Mouse (Mus musculus): ENCODE data around the gene Heg1. TPM values are rescaled to one million over a fixed set of nuclear protein-coding genes. Genes with fewer than 3 reads are reported as not detected.

Gene Heg1
- polyA plus RNA-seq, 1 experiment from 2014 or later, result 22.9 TPM

DNA sequence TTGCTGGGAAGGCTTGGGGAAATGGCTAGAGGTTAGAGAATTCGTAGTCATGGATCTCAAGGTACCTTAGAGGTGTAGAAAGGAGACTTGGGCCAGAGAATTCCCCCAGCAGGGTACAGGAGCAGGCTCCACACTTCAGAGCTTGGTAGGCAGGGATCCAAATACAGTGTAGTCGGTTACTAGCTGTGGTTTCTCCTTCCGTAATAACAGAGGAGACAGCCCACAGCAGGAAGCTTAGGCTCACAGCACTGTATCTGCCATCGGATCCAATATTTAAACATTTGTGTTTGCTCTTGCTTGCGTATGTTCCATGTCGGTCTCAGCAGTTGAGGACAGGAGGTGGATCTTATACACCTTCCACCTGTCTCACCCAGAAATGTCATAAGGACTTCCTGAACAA lies 111.7 kb downstream of the Heg1 start:
- Histone ChIP-seq H3K4me1 (ENCODE audit: control insufficient read depth, insufficient read depth, low read length) (no peaks in the 10 kb centered on the region), H3K27me3 (ENCODE audit: control insufficient read depth, insufficient read depth, low read length) (no peaks in the 10 kb centered on the region), H3K4me2 (replicated peaks; ENCODE audit: low read depth, low read length) (no peak overlapping the region), H3K27ac (ENCODE audit: low read length) (no peak overlapping the region), H3K9ac (replicated peaks; ENCODE audit: low read depth, low read length) (no peak overlapping the region), H3K4me3 (ENCODE audit: low read depth, low read length) (no peak overlapping the region), H3K9me3 (ENCODE audit: control insufficient read depth, low read depth, low read length) (no peaks in the 10 kb centered on the region), H3K36me3 (ENCODE audit: control insufficient read depth, insufficient read depth, low read length) (no peaks in the 10 kb centered on the region)
- no peak for ATAC-seq (ENCODE audit: insufficient number of reproducible peaks, insufficient read depth, low FRiP score, low read depth)
- 64% methylated on average over 6 of the region's 6 CpGs for WGBS

DNA sequence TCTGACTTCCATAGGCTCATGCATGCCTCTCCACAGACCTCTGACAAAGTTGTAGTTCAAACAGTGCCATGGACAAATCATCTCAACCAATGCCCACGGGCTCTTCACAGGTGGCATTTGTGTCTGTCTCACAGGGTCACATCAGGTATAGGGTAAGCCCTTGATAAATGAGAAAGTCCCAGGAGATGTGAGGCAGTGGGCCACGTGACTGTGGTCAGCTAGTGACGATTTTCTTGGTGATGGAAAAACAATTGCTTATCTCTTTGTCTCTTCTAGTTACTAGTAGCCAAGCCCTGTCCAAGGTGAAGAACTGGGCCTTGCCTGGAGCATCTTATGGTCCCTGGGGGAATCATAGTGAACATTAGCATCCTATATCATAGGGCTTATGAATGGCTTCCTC lies 112.6 kb downstream of the Heg1 start:
- Histone ChIP-seq H3K9me3 (ENCODE audit: control insufficient read depth, low read depth, low read length) (no peaks in the 10 kb centered on the region), H3K27me3 (ENCODE audit: control insufficient read depth, insufficient read depth, low read length) (no peaks in the 10 kb centered on the region), H3K4me3 (ENCODE audit: low read depth, low read length) (no peak overlapping the region), H3K36me3 (ENCODE audit: control insufficient read depth, insufficient read depth, low read length) (no peaks in the 10 kb centered on the region), H3K27ac (ENCODE audit: low read length) (no peak overlapping the region), H3K9ac (replicated peaks; ENCODE audit: low read depth, low read length) (no peak overlapping the region), H3K4me2 (replicated peaks; ENCODE audit: low read depth, low read length) (no peak overlapping the region), H3K4me1 (ENCODE audit: control insufficient read depth, insufficient read depth, low read length) (no peaks in the 10 kb centered on the region)
- 87% methylated on average over 3 of the region's 3 CpGs for WGBS
- no peak for ATAC-seq (ENCODE audit: insufficient number of reproducible peaks, insufficient read depth, low FRiP score, low read depth)

DNA sequence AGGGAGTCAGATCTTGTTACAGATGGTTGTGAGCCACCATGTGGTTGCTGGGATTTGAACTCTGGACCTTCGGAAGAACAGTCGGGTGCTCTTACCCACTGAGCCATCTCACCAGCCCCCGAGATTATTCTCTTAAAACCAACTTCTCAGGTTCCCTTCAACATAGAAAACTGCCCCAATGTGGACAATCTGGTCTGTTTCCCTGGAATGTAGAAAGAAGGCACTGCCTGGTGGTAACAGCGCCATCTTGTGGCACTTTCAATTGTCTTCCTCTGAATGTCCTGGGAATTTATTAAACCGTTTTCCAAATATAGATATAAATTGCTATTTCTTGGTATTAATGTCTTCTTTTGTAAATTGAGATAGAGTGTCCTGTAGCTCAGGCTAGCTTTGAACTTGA lies 113.7 kb downstream of the Heg1 start:
- no peak overlapping the region for H3K27ac ChIP-seq (ENCODE audit: low read length)
- H3K9me3 ChIP-seq (ENCODE audit: control insufficient read depth, low read depth, low read length), result no peaks in the 10 kb centered on the region
- H3K4me2 ChIP-seq (replicated peaks; ENCODE audit: low read depth, low read length), result no peak overlapping the region
- no peaks in the 10 kb centered on the region for H3K4me1 ChIP-seq (ENCODE audit: control insufficient read depth, insufficient read depth, low read length)
- no peaks in the 10 kb centered on the region for H3K36me3 ChIP-seq (ENCODE audit: control insufficient read depth, insufficient read depth, low read length)
- 50% methylated on average over 5 of the region's 5 CpGs for WGBS
- no peaks in the 10 kb centered on the region for H3K27me3 ChIP-seq (ENCODE audit: control insufficient read depth, insufficient read depth, low read length)
- H3K4me3 ChIP-seq (ENCODE audit: low read depth, low read length), result no peak overlapping the region
- no peak for ATAC-seq (ENCODE audit: insufficient number of reproducible peaks, insufficient read depth, low FRiP score, low read depth)
- H3K9ac ChIP-seq (replicated peaks; ENCODE audit: low read depth, low read length), result no peak overlapping the region

DNA sequence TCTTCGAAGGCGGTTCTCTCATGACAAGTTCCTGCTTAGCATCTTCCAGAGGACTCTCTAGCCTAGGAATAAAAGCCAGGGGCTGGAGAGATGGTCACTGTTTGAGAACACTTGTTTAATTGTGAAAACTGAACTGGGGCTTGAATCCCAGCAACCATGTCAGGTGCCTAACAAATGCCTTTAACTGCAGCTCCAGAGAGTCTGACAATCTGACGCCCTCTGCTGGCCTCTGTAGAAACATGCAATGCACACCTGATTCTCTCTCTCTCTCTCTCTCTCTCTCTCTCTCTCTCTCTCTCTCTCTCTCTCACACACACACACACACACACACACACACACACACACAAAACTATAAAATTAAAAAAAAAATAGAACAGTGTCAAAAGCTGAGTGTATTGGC lies 125.8 kb downstream of the Heg1 start:
- 77% methylated on average over 3 of the region's 3 CpGs for WGBS
- Histone ChIP-seq H3K27ac (ENCODE audit: low read length) (no peak overlapping the region), H3K4me3 (ENCODE audit: low read depth, low read length) (no peak overlapping the region)

DNA sequence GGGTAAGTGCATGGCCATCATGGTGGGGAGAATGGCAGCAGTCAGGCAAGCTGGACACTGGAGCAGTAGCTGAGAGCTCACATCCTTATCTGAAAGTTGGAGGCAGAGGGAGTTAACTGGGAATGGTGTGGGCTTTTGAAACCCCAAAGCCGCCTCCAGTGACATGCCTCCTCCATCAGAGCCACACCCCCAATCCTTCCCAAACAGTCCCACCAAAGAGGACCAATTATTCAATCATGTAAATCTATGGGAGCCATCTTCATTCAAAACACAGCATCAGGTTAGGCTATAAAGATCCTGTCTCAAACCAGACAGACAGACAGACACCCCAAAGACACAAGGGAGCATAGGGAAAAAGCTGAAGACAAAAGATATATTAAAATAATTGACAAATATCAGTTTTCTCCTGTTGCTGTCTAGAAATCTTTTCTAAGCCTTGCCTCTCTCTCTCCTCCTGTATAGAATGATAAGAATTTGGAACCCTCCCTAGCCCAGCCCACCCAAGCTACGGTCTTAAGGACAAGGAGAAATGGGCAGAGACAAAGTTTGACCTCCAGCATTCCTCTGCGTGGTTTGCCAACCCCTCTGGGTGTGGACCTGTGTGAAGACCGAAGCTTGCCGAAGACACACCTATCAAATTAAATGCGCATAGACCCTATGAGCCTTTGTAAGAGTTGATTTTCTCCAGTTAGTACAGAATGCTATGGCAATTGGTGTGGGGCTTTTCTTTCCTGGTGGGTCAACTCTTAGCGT lies 134.4 kb downstream of the Heg1 start:
- Histone ChIP-seq H3K4me1 (ENCODE audit: control insufficient read depth, insufficient read depth, low read length) (no peaks in the 10 kb centered on the region), H3K36me3 (ENCODE audit: control insufficient read depth, insufficient read depth, low read length) (no peaks in the 10 kb centered on the region), H3K4me3 (ENCODE audit: low read depth, low read length) (no peak overlapping the region), H3K9ac (replicated peaks; ENCODE audit: low read depth, low read length) (no peak overlapping the region), H3K9me3 (ENCODE audit: control insufficient read depth, low read depth, low read length) (no peaks in the 10 kb centered on the region), H3K27me3 (ENCODE audit: control insufficient read depth, insufficient read depth, low read length) (no peaks in the 10 kb centered on the region), H3K27ac (ENCODE audit: low read length) (no peak overlapping the region), H3K4me2 (replicated peaks; ENCODE audit: low read depth, low read length) (no peak overlapping the region)
- ATAC-seq (ENCODE audit: insufficient number of reproducible peaks, insufficient read depth, low FRiP score, low read depth), result no peak
- 82% methylated on average over 7 of the region's 7 CpGs for WGBS

More for the DNA sequence above, 125.8 kb downstream of the Heg1 start:
- Histone ChIP-seq H3K9ac (replicated peaks; ENCODE audit: low read depth, low read length) (no peak overlapping the region), H3K27me3 (ENCODE audit: control insufficient read depth, insufficient read depth, low read length) (no peaks in the 10 kb centered on the region), H3K36me3 (ENCODE audit: control insufficient read depth, insufficient read depth, low read length) (no peaks in the 10 kb centered on the region), H3K4me1 (ENCODE audit: control insufficient read depth, insufficient read depth, low read length) (no peaks in the 10 kb centered on the region), H3K4me2 (replicated peaks; ENCODE audit: low read depth, low read length) (no peak overlapping the region), H3K9me3 (ENCODE audit: control insufficient read depth, low read depth, low read length) (peaks cover 3% of the 10 kb centered on the region; the same call in 1 of the 2 replicates)
- no peak for ATAC-seq (ENCODE audit: insufficient number of reproducible peaks, insufficient read depth, low FRiP score, low read depth)

DNA sequence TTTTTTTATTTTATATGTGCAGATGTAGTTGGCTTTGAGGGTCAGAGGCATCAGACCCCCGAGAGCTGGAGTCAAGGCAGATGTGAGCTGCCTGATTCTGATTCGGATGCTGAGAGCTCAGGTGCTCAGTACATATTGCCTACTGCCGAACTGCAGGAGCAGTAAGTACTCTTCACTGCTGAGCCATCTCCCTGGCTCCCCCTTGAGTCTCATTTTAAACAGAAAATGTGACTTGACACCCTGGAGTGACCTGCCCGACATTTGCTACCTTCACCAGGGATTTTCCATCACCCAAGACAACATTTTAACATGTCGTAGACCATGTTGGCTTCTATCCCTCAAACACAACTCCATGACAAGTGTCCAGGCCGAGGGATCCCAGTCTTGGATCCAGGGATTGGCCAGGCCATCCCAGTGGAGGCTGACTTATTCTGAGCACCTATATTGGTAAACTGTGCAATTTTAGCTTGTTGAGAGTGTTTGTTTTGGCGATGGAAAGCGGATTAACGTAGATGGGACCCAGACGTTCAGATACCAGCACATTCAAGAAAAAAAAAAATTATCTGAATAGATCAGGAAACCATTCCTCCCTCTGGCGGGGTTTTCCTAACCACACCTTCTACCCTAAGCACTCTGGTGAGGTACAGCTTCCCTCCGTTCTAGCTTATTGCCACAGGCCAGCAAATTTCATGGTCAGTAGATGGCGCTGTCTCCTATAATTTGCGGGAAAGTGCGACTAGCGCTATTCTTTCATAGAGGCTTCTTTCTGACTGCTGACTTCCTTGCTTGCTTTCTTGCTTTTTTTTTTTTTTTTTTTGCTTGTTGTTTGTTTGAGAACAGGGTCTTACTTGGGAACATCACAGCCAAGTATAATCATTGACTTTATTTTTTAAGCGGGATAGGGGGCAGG lies 136.4 kb downstream of the Heg1 start:
- ATAC-seq (ENCODE audit: insufficient number of reproducible peaks, insufficient read depth, low FRiP score, low read depth), result no peak
- 19% methylated on average over 17 of the region's 17 CpGs for WGBS
- no peak overlapping the region for H3K4me3 ChIP-seq (ENCODE audit: low read depth, low read length)
- no peaks in the 10 kb centered on the region for H3K9me3 ChIP-seq (ENCODE audit: control insufficient read depth, low read depth, low read length)
- no peaks in the 10 kb centered on the region for H3K36me3 ChIP-seq (ENCODE audit: control insufficient read depth, insufficient read depth, low read length)
- H3K4me1 ChIP-seq (ENCODE audit: control insufficient read depth, insufficient read depth, low read length), result no peaks in the 10 kb centered on the region
- no peak overlapping the region for H3K9ac ChIP-seq (replicated peaks; ENCODE audit: low read depth, low read length)
- H3K27ac ChIP-seq (ENCODE audit: low read length), result no peak overlapping the region
- no peak overlapping the region for H3K4me2 ChIP-seq (replicated peaks; ENCODE audit: low read depth, low read length)
- H3K27me3 ChIP-seq (ENCODE audit: control insufficient read depth, insufficient read depth, low read length), result no peaks in the 10 kb centered on the region

Other genes with a start within 250 kb of the Heg1 start
- gene Slc12a8, start 167.0 kb upstream of the Heg1 start, polyA plus RNA-seq (2014; fragmentation: Nextera tagmentation; extraction: Ambion mirVana), result 1.8 and 1.9 TPM in 2 replicates
- gene Muc13, start 109.7 kb downstream of the Heg1 start, polyA plus RNA-seq (2014; fragmentation: Nextera tagmentation; extraction: Ambion mirVana), result 0.56 and 0.69 TPM in 2 replicates
- 32.5 and 37.2 TPM in 2 replicates for gene Itgb5, start 145.3 kb downstream of the Heg1 start, polyA plus RNA-seq (2014; fragmentation: Nextera tagmentation; extraction: Ambion mirVana)

Data from stomach, embryonic 14.5 days (tissue).